Mouse (Mus musculus) MEL-GATA-1-ER (cell line): ENCODE data around the gene Setd3.

ENCODE experiments used
- DNase-seq: peaks from one replicate; pipeline ENCODE4 v3.0.0-alpha.2; 2012; ENCODE audit warnings: low read depth; ENCODE audit errors: extremely low read depth

The Setd3 gene

DNA sequence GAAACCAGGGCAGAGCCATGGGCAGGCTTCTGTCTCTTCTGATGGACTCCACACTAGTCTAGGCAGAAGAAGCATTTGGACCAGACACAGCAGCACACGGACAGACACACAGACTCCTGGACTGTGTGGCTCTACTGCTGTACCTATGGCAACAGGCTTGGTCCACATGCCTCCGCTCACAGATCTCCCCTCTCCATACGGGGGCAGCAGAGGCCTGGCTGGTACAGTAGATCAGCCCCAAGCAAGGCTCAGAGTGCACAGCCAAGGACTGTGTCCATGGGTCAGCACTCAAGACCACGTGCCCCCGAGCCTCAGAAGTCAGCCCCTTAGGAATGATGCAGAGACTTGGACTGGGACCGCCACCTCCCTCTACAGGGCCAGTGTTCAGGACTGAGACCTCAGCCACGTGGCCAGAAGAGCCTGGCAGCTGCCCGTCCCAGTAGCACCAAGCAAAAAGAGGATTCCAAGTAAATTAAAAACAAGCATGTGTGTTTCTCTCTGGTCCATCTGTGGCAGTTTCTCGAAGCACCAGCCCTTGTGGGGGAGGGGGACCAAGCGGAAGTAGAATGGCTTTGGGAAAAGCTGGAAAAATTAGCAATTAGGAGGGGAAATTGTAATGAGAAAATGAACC lies 100.9 kb downstream of the Setd3 start:
- DNase-seq: no peak

DNA sequence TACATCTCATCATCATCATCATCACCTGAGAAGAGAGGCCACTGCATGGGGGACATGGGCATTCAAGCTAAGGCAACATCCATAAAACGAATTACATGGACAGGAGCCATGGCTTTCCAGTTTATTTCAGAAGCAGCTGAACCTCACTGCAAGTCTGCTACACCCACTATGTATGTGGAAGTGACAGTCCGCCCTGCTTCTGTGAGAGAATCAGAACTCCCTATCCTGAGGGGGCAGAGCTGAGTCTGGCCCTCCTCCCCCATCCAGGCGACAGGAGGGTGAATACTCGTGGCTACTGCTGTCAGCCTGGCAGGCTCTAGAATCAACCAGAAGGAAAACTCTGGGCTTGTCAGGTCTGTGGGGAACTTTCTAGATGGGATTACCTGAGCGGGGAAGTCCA lies 106.2 kb downstream of the Setd3 start:
- DNase-seq: no peak

DNA sequence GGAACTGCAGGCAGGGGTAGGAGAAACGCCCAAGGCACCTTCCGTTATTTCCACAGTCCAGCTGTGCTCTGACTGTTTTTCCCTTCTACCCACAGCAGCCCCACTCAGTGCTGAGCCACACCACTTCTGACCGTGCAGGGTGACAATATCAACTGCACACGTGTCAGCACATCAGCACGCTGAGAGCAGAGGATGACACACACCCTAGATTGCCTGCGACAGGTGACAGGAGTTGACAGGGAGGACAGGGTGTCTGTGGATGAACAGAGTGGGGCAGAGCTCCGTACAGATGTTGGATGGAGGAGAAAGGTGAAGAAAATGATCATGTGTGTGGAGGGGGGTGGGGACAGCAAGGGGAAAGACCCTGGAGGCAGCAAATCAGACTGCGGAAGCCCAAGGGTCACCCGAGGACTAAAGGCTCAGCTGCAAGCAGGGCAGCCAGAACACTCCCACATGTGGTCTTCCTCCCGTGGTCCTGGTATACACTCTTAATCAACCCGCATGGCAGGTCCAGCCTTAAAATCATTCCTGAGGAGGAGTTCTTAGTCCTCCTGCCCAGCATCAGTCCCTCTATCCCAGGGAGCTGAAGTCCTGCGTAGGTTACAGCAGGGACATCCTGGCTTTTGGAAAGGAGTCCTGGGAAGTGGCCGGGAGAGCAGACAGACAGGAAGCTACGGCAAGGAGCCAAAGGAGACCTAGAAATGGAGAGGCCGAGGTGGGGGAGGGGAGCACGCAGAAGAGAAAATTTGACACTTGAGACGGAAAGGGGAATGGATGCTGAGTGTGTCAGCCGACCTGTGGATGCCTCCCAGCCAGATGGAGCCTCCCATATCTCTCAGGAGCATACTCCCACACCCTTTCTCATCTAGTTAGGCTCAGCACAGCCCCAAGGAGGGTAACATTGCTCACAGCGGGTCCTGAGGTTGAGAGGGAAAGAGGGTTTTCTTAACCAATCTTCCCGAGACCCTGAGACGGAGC lies 108.1 kb downstream of the Setd3 start:
- DNase-seq: no peak

DNA sequence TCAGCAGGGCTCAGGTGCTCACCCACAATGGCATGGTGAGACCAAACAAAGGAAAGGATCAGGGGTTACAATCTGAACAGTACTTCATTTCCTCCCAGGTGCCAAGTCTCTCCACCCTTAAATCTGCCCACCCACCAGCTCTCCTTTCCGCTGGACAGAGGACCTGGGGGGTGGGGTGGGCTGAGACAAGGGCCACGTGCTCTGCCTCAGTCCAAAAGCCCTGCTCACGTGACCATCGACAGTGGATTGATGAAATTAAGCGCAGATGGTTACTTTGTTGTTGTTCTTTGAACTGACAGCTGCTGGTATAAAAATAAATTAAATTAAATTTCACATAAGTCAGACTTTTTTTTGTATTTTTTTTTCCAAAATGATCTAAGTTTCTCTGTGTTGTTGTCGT lies 109.6 kb downstream of the Setd3 start:
- DNase-seq: no peak

DNA sequence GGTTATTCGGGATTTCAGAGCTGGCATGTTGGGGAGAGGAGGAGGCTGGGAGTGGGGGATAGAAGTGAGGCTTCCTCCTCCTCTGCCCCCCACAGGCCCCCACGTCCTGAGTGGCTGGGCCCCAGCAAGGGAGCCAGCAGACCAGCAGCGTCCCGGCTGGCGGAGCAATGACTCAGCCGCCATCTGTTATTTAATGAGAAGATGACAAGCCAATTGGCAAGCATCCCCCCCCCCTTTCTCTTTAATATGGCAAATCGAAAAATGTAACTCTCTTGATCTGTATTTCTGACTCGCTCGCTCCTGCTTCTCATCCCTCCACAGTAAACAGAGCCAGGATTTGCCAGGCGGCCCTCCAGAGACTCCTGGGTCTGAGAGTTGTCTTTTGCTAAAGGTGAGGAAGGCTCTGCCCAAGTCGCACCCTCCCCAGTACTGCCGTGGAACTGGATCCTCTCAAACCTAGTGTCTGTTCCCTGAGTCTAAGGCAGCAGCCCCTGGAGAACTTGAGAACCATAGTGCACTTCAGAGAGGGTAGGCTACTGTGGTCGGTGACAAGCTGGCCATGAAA lies 111.2 kb downstream of the Setd3 start:
- no peak for DNase-seq

DNA sequence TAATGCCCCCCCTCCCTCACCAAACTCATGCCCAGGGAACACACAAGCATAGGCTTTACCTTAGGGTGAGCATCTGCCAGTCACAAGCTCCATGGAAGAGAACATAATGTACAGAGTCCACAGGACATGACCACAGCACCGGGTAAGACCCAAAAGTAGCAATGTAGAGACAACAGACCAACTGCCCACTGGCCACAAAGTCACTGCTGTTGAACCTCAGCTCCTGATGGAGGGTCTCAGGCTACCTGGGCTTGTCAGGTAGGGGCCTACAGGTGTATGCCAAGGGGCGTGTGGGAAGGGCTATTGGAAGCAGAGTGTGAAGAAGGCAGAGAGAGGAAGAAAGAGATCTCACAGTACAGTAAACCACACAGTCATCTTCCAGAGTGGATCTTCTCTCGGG lies 111.9 kb downstream of the Setd3 start:
- no peak for DNase-seq

DNA sequence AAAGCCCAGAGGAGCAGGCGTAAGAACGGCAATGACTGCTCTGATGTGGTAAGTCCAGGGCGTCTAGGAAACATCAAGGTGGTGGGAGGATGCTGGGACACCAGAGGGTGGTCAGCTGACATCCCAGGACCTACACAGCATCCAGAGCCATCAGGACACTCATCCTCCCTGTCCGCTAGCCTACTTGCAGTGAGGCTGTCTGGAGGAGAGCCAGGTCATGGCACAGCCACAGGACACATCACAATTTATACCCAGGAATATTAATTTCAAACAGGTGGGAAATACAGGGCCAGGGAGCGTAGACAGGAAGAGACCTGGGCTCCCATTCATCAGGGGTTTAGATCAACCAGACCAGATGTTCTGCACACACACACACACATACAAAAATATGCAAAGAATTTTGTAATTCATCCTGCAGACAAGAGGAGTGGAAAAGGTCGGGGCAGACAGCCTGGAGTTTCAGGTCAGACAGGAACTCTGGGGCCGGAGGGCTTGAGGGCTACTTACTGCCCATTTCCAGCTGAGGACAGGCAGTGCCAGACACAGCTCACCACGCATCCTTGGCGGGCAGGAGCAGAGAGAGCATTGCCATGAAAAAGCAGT lies 114.6 kb downstream of the Setd3 start:
- no peak for DNase-seq

DNA sequence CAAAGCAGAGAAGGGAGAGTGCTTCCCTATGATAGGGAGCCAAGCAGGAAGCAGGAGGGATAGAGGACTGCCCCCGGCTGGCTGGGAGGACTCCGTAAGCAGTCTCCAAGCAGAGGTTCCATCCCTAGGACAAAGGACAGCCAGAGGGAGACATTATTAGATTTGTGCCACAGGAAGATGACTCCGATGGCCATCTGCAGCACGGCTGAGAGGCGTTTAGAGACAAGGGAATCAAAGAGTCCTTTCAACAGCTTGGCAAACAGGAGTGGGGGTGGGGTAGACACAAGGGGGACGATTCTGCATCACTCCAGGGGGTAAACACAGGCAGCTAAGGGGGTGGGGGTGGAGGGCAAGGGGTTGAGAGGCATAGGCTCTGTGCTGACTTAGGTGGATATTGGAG lies 115.1 kb downstream of the Setd3 start:
- DNase-seq: no peak

DNA sequence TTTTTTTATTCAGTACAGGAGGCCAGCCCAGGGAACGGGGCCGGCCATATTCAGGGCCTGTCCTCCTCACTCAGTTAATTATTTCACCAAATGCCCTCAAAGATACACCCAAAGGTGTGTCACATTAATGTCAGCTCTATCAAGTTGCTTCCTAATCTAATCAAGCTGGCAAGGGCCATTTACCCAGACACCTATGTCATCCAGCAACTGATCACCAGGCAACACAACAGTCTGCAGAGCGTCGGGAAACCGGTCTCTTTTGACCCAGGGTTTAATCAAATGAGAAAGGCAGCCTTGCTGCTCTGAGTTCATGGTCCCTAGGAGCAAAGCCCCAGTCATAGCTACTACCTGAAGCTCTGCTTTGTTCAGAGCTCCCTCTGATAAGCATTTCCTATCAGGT lies 117.0 kb downstream of the Setd3 start:
- DNase-seq: no peak

DNA sequence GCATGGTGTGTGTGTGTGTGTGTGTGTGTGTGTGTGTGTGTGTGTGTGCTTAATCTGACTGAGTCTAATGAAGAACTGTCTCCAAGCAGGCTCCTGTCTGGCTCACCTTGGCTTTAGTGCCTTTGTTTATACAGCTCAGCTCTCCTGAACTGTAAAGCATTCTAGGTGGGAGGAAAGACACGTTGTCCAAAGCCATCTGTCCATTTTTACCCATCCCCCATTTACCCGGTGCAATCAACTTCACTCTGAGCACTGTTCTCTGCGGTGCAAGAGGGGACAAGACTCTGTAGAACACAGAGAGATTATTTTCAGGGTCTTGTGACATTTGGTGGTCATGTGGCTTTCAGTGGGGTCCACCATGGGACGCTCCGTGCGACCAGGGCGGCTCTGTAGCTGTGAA lies 117.5 kb downstream of the Setd3 start:
- no peak for DNase-seq
